Mouse (Mus musculus): ENCODE measurements around the gene Esyt1. TPM values are rescaled to one million over a fixed set of nuclear protein-coding genes. Genes with fewer than 3 reads are reported as not detected.

The Esyt1 gene
- total and polyA plus RNA-seq, 2 experiments from 2014 or later = 13.0 to 41.5 TPM

- 19% methylated on average over 6 of the region's 6 CpGs for WGBS
- H3K36me3 ChIP-seq (replicated peaks; ENCODE audit: control insufficient read depth, insufficient read depth, low read length) = peaks cover 52% of the 10 kb centered on the region
Measured at GRCm38 (mm10) chr10:128491495-128491894, 34.2 kb downstream of the Esyt1 start.

GRCm38 (mm10) chr10:128490912-128491311 lies 34.8 kb downstream of the Esyt1 start:
- TF ChIP-seq CTCF (IDR thresholded peaks at IDR 0.05; ENCODE audit: low read depth) (no peak), EP300 (IDR thresholded peaks at IDR 0.05; ENCODE audit: low read depth) (no peak)
- peak overlapping the region; percentile 79; the same call in 1 of the 2 replicates for H3K4me3 ChIP-seq (ENCODE audit: low read depth, low read length)
- WGBS = 20% methylated on average over 5 of the region's 5 CpGs
- ATAC-seq (ENCODE audit: insufficient read depth, low read depth) (no peak), DNase-seq (ENCODE audit: low spot score) (no peak)
- peaks cover 58% of the 10 kb centered on the region for H3K36me3 ChIP-seq (replicated peaks; ENCODE audit: control insufficient read depth, insufficient read depth, low read length)
- peaks cover 35% of the 10 kb centered on the region for H3K4me1 ChIP-seq (ENCODE audit: control insufficient read depth, insufficient read depth)
- H3K27ac ChIP-seq (ENCODE audit: low read depth) = peak overlapping the region; percentile 95
- H3K4me2 ChIP-seq (ENCODE audit: low read depth, low read length) = peak overlapping the region; percentile 82
- no peaks in the 10 kb centered on the region for H3K27me3 ChIP-seq (ENCODE audit: control insufficient read depth, insufficient read depth, low read length)
- H3K9ac ChIP-seq (replicated peaks; ENCODE audit: low read depth, low read length) = 0 out of 2 replicates have a peak overlapping the region, but pooled peaks have one; percentile 19
- no peaks in the 10 kb centered on the region for H3K9me3 ChIP-seq (replicated peaks; ENCODE audit: control insufficient read depth, low read length)

More at GRCm38 (mm10) chr10:128491495-128491894, 34.2 kb downstream of the Esyt1 start:
- DNase-seq (ENCODE audit: low spot score) (peak; percentile 46), ATAC-seq (ENCODE audit: insufficient read depth, low read depth) (no peak)
- TF ChIP-seq CTCF (IDR thresholded peaks at IDR 0.05; ENCODE audit: low read depth) (no peak), EP300 (IDR thresholded peaks at IDR 0.05; ENCODE audit: low read depth) (no peak)
- Histone ChIP-seq H3K9me3 (replicated peaks; ENCODE audit: control insufficient read depth, low read length) (no peaks in the 10 kb centered on the region), H3K4me2 (ENCODE audit: low read depth, low read length) (peak overlapping the region; percentile 82), H3K4me1 (ENCODE audit: control insufficient read depth, insufficient read depth) (peaks cover 41% of the 10 kb centered on the region), H3K27me3 (ENCODE audit: control insufficient read depth, insufficient read depth, low read length) (no peaks in the 10 kb centered on the region), H3K27ac (ENCODE audit: low read depth) (peak overlapping the region; percentile 95), H3K9ac (replicated peaks; ENCODE audit: low read depth, low read length) (peak overlapping the region; percentile 19; the same call in 1 of the 2 replicates), H3K4me3 (ENCODE audit: low read depth, low read length) (peak overlapping the region; percentile 79)

- H3K9me3 ChIP-seq (replicated peaks; ENCODE audit: control insufficient read depth, low read length) = no peaks in the 10 kb centered on the region
- DNase-seq (ENCODE audit: low spot score) (peak; percentile 64), ATAC-seq (ENCODE audit: insufficient read depth, low read depth) (peak; percentile 16)
- H3K27me3 ChIP-seq (ENCODE audit: control insufficient read depth, insufficient read depth, low read length) = no peaks in the 10 kb centered on the region
- peak overlapping the region; percentile 82 for H3K4me2 ChIP-seq (ENCODE audit: low read depth, low read length)
- no peak for TF ChIP-seq CTCF (IDR thresholded peaks at IDR 0.05; ENCODE audit: low read depth)
- no peak; the same call in 1 of the 2 replicates for TF ChIP-seq EP300 (IDR thresholded peaks at IDR 0.05; ENCODE audit: low read depth)
- no peak overlapping the region for H3K4me3 ChIP-seq (ENCODE audit: low read depth, low read length)
- peaks cover 65% of the 10 kb centered on the region for H3K36me3 ChIP-seq (replicated peaks; ENCODE audit: control insufficient read depth, insufficient read depth, low read length)
- H3K9ac ChIP-seq (replicated peaks; ENCODE audit: low read depth, low read length) = no peak overlapping the region; the same call in 1 of the 2 replicates
- 17% methylated on average over 5 of the region's 5 CpGs for WGBS
- H3K4me1 ChIP-seq (ENCODE audit: control insufficient read depth, insufficient read depth) = peaks cover 29% of the 10 kb centered on the region
- peak overlapping the region; percentile 95 for H3K27ac ChIP-seq (ENCODE audit: low read depth)
Measured at GRCm38 (mm10) chr10:128490232-128490631, 35.4 kb downstream of the Esyt1 start.

- Histone ChIP-seq H3K36me3 (replicated peaks; ENCODE audit: control insufficient read depth, insufficient read depth, low read length) (peaks cover 68% of the 10 kb centered on the region), H3K9ac (replicated peaks; ENCODE audit: low read depth, low read length) (0 out of 2 replicates have a peak overlapping the region, but pooled peaks have one; percentile 3)
Measured at GRCm38 (mm10) chr10:128489785-128490184, 35.9 kb downstream of the Esyt1 start.

GRCm38 (mm10) chr10:128489380-128489779 lies 36.3 kb downstream of the Esyt1 start:
- no peak overlapping the region for H3K4me2 ChIP-seq (ENCODE audit: low read depth, low read length)
- TF ChIP-seq CTCF (IDR thresholded peaks at IDR 0.05; ENCODE audit: low read depth) = no peak
- no peak for TF ChIP-seq EP300 (IDR thresholded peaks at IDR 0.05; ENCODE audit: low read depth)
- no peak overlapping the region for H3K4me3 ChIP-seq (ENCODE audit: low read depth, low read length)
- peaks cover 24% of the 10 kb centered on the region for H3K4me1 ChIP-seq (ENCODE audit: control insufficient read depth, insufficient read depth)
- 0 out of 2 replicates have a peak overlapping the region, but pooled peaks have one; percentile 3 for H3K9ac ChIP-seq (replicated peaks; ENCODE audit: low read depth, low read length)
- peak overlapping the region; percentile 95 for H3K27ac ChIP-seq (ENCODE audit: low read depth)
- DNase-seq (ENCODE audit: low spot score) = no peak
- ATAC-seq (ENCODE audit: insufficient read depth, low read depth) = no peak
- H3K36me3 ChIP-seq (replicated peaks; ENCODE audit: control insufficient read depth, insufficient read depth, low read length) = peaks cover 72% of the 10 kb centered on the region
- 34% methylated on average over 5 of the region's 5 CpGs for WGBS
- no peaks in the 10 kb centered on the region for H3K9me3 ChIP-seq (replicated peaks; ENCODE audit: control insufficient read depth, low read length)
- H3K27me3 ChIP-seq (ENCODE audit: control insufficient read depth, insufficient read depth, low read length) = no peaks in the 10 kb centered on the region

More at GRCm38 (mm10) chr10:128489785-128490184, 35.9 kb downstream of the Esyt1 start:
- no peaks in the 10 kb centered on the region for H3K27me3 ChIP-seq (ENCODE audit: control insufficient read depth, insufficient read depth, low read length)
- no peak for ATAC-seq (ENCODE audit: insufficient read depth, low read depth)
- peak overlapping the region; percentile 13; the same call in 1 of the 2 replicates for H3K4me2 ChIP-seq (ENCODE audit: low read depth, low read length)
- no peak overlapping the region for H3K4me3 ChIP-seq (ENCODE audit: low read depth, low read length)
- H3K27ac ChIP-seq (ENCODE audit: low read depth) = peak overlapping the region; percentile 95
- H3K9me3 ChIP-seq (replicated peaks; ENCODE audit: control insufficient read depth, low read length) = no peaks in the 10 kb centered on the region
- DNase-seq (ENCODE audit: low spot score) = no peak
- TF ChIP-seq EP300 (IDR thresholded peaks at IDR 0.05; ENCODE audit: low read depth) = no peak
- no peak for TF ChIP-seq CTCF (IDR thresholded peaks at IDR 0.05; ENCODE audit: low read depth)
- H3K4me1 ChIP-seq (ENCODE audit: control insufficient read depth, insufficient read depth) = peaks cover 25% of the 10 kb centered on the region
- 18% methylated on average over 4 of the region's 4 CpGs for WGBS

- no peaks in the 10 kb centered on the region for H3K27me3 ChIP-seq (ENCODE audit: control insufficient read depth, insufficient read depth, low read length)
- peak overlapping the region; percentile 2 for H3K27ac ChIP-seq (ENCODE audit: low read depth)
- 71% methylated on average over 4 of the region's 4 CpGs for WGBS
- H3K4me1 ChIP-seq (ENCODE audit: control insufficient read depth, insufficient read depth) = peaks cover 24% of the 10 kb centered on the region
- DNase-seq (ENCODE audit: low spot score) = no peak
- H3K4me2 ChIP-seq (ENCODE audit: low read depth, low read length) = no peak overlapping the region
- peaks cover 78% of the 10 kb centered on the region for H3K36me3 ChIP-seq (replicated peaks; ENCODE audit: control insufficient read depth, insufficient read depth, low read length)
- no peak for ATAC-seq (ENCODE audit: insufficient read depth, low read depth)
- H3K9me3 ChIP-seq (replicated peaks; ENCODE audit: control insufficient read depth, low read length) = no peaks in the 10 kb centered on the region
- no peak for TF ChIP-seq CTCF (IDR thresholded peaks at IDR 0.05; ENCODE audit: low read depth)
- TF ChIP-seq EP300 (IDR thresholded peaks at IDR 0.05; ENCODE audit: low read depth) = no peak
- no peak overlapping the region for H3K9ac ChIP-seq (replicated peaks; ENCODE audit: low read depth, low read length)
- no peak overlapping the region for H3K4me3 ChIP-seq (ENCODE audit: low read depth, low read length)
Measured at GRCm38 (mm10) chr10:128488776-128489175, 36.9 kb downstream of the Esyt1 start.
